Mouse (Mus musculus): ENCODE results near the gene Irx4. TPM values are rescaled to one million over a fixed set of nuclear protein-coding genes. Genes with fewer than 3 reads are reported as not detected.
A peak's percentile ranks its signal among the peaks of the same experiment; 100 is the strongest.

Irx4 gene
- polyA plus RNA-seq, 1 experiment from 2014 or later: not detected

DNA sequence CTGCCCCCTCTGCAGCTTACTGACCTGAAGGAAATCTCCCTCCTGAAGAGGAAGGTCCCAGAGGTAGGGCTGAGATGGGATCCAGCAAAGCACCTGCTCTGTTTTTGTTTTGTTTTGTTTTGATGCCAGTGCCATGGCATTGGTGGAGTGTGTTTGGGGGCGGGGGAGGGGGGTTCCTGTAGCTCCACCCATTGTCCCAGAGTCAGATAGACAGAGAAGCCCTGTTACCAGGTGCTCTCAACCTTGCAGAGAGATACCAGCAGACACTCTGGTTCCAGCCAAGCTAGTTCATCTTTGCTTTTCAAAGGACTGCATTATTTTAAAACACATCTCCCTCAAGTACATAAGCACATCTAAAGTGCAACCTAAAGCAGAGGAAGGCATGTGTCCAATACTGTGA is 13.3 kb downstream of the Irx4 start:
- Histone ChIP-seq H3K27me3 (replicated peaks; ENCODE audit: control insufficient read depth, insufficient read depth, low read length) (peaks cover 75% of the 10 kb centered on the region), H3K9ac (ENCODE audit: low read depth, low read length) (no peak overlapping the region), H3K4me1 (replicated peaks; ENCODE audit: control insufficient read depth, insufficient read depth, low read length) (peaks cover 4% of the 10 kb centered on the region; the same call in 1 of the 2 replicates), H3K36me3 (ENCODE audit: control insufficient read depth, insufficient read depth, low read length) (no peaks in the 10 kb centered on the region), H3K4me2 (no peak overlapping the region), H3K27ac (ENCODE audit: low read depth, low read length) (no peak overlapping the region), H3K4me3 (ENCODE audit: low read depth, low read length) (no peak overlapping the region), H3K9me3 (ENCODE audit: control insufficient read depth, low read length) (no peaks in the 10 kb centered on the region)
- no peak for ATAC-seq (replicated peaks; ENCODE audit: low FRiP score)
- 6% methylated on average over 1 of the region's 1 CpGs for WGBS
- DNase-seq (ENCODE audit: low spot score): no peak

DNA sequence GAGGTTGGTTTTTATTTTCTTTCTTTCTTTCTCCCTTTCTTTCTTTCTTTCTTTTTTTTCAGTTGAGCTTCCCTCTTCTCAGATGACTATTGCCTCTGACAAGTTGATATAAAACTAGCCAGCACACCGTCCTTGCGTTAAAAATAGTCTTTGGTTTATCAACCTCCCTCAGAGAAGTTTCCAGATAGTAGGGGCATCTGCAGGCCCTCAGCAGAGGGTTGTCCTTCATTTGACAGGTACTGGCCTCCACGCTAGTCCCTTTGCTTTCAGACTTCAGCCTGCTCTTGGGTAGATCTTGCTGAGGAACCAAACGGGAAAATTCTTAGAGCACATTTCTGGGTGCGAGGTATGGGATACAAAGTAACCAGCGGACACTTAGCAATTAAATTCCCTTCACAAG is 17.1 kb downstream of the Irx4 start:
- Histone ChIP-seq H3K27me3 (replicated peaks; ENCODE audit: control insufficient read depth, insufficient read depth, low read length) (peaks cover 37% of the 10 kb centered on the region), H3K27ac (ENCODE audit: low read depth, low read length) (no peak overlapping the region), H3K4me3 (ENCODE audit: low read depth, low read length) (no peak overlapping the region), H3K9me3 (ENCODE audit: control insufficient read depth, low read length) (no peaks in the 10 kb centered on the region), H3K4me1 (replicated peaks; ENCODE audit: control insufficient read depth, insufficient read depth, low read length) (no peaks in the 10 kb centered on the region), H3K9ac (ENCODE audit: low read depth, low read length) (no peak overlapping the region), H3K36me3 (ENCODE audit: control insufficient read depth, insufficient read depth, low read length) (no peaks in the 10 kb centered on the region), H3K4me2 (no peak overlapping the region)
- WGBS: 59% methylated on average over 6 of the region's 6 CpGs
- DNase-seq (ENCODE audit: low spot score) (no peak), ATAC-seq (replicated peaks; ENCODE audit: low FRiP score) (no peak)

DNA sequence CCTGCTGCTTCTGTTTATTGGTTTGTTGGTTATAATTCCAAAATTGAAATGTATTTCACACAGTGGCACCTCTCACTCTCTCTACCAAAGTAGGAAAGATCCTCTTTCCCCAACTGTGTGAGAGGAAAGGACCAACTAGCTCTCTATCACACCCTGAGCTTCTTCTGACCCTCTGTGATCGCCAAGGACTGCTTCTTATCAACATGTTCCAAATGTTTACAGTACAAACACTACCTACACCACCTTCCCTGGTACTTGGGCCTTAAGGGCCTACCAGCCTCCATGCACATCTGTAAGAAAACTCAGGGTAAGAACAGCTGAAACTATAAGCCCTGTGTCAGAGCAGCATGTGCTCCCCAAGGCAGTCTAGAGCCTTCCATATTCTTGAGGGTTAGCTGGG is 17.5 kb downstream of the Irx4 start:
- peak; percentile 57 for ATAC-seq (replicated peaks; ENCODE audit: low FRiP score)
- H3K27me3 ChIP-seq (replicated peaks; ENCODE audit: control insufficient read depth, insufficient read depth, low read length): peaks cover 33% of the 10 kb centered on the region
- H3K4me2 ChIP-seq: no peak overlapping the region

DNA sequence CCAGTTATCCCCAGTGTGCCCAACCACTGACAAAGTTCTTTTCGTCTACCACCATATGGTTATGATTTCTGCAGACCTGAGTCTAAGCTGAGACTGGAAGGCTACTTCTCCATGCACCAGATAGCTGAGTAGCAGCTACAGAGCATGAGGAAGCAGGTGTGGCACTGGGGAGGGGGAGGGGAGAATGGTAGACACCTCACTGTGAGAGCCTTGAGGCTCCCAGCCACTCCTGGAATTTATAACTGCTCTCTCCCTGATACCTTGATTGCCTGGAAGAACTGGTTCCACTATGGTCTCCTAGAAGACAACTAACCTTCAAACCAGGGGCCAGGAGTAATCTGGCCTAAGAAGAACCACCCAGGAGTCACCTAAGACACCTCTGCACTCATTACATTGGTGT is 18.9 kb downstream of the Irx4 start:
- no peak overlapping the region for H3K4me3 ChIP-seq (ENCODE audit: low read depth, low read length)
- H3K27me3 ChIP-seq (replicated peaks; ENCODE audit: control insufficient read depth, insufficient read depth, low read length): peaks cover 19% of the 10 kb centered on the region
- no peak overlapping the region for H3K27ac ChIP-seq (ENCODE audit: low read depth, low read length)
- H3K36me3 ChIP-seq (ENCODE audit: control insufficient read depth, insufficient read depth, low read length): no peaks in the 10 kb centered on the region
- no peaks in the 10 kb centered on the region for H3K4me1 ChIP-seq (replicated peaks; ENCODE audit: control insufficient read depth, insufficient read depth, low read length)
- no peak overlapping the region for H3K4me2 ChIP-seq
- no peaks in the 10 kb centered on the region for H3K9me3 ChIP-seq (ENCODE audit: control insufficient read depth, low read length)
- no peak for ATAC-seq (replicated peaks; ENCODE audit: low FRiP score)
- 83% methylated on average over 1 of the region's 1 CpGs for WGBS
- DNase-seq (ENCODE audit: low spot score): no peak
- no peak overlapping the region for H3K9ac ChIP-seq (ENCODE audit: low read depth, low read length)

More for the DNA sequence above, 17.5 kb downstream of the Irx4 start:
- Histone ChIP-seq H3K27ac (ENCODE audit: low read depth, low read length) (no peak overlapping the region), H3K4me3 (ENCODE audit: low read depth, low read length) (no peak overlapping the region), H3K9ac (ENCODE audit: low read depth, low read length) (no peak overlapping the region), H3K9me3 (ENCODE audit: control insufficient read depth, low read length) (no peaks in the 10 kb centered on the region), H3K4me1 (replicated peaks; ENCODE audit: control insufficient read depth, insufficient read depth, low read length) (no peaks in the 10 kb centered on the region), H3K36me3 (ENCODE audit: control insufficient read depth, insufficient read depth, low read length) (no peaks in the 10 kb centered on the region)
- no peak for DNase-seq (ENCODE audit: low spot score)
- WGBS: 17% methylated on average over 1 of the region's 1 CpGs

DNA sequence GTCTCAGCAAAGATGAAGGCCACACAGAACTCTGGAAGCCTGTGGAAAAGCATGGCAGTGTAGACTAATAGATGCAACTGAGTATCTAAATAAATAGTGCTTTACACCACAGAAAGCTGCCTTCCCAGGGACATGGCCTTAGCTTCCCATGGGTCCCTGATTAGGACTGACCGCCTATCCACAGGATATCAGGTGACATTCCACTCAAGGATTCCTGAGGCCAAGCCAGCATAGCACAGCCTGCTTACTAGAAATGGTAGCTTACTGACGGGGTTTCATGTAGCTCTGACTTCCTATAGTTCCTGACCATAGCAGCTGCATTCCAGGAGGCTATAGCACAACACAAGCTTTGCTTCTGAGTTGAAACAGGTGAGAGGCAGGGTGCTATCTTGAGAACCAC is 22.1 kb downstream of the Irx4 start:
- Histone ChIP-seq H3K36me3 (ENCODE audit: control insufficient read depth, insufficient read depth, low read length) (no peaks in the 10 kb centered on the region), H3K4me2 (no peak overlapping the region), H3K4me1 (replicated peaks; ENCODE audit: control insufficient read depth, insufficient read depth, low read length) (no peaks in the 10 kb centered on the region), H3K27me3 (replicated peaks; ENCODE audit: control insufficient read depth, insufficient read depth, low read length) (no peaks in the 10 kb centered on the region), H3K27ac (ENCODE audit: low read depth, low read length) (no peak overlapping the region), H3K4me3 (ENCODE audit: low read depth, low read length) (no peak overlapping the region), H3K9ac (ENCODE audit: low read depth, low read length) (no peak overlapping the region), H3K9me3 (ENCODE audit: control insufficient read depth, low read length) (no peaks in the 10 kb centered on the region)
- ATAC-seq (replicated peaks; ENCODE audit: low FRiP score) (no peak), DNase-seq (ENCODE audit: low spot score) (no peak)
- 68% methylated on average over 2 of the region's 2 CpGs for WGBS

DNA sequence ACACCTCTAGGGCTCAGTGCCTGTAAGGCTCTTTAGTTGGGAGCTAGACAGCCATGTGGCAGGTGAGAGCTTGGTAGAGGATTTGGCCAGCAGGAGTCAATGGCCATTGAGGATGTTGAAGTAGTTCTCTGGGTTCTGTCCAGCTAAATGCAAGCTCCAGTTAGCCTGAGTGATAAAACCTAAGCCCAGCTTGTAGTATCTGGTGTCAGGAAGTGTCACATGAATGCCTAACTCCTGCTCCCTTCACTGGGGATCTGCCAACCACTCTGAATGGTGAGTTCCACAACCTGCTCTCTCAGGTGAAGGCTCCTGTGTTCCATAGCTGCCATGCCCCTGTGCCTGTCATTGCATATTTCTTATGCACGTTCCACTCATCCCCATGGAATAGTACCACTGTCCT is 23.3 kb downstream of the Irx4 start:
- Histone ChIP-seq H3K4me1 (replicated peaks; ENCODE audit: control insufficient read depth, insufficient read depth, low read length) (no peaks in the 10 kb centered on the region), H3K9ac (ENCODE audit: low read depth, low read length) (no peak overlapping the region), H3K4me2 (no peak overlapping the region), H3K27ac (ENCODE audit: low read depth, low read length) (no peak overlapping the region), H3K9me3 (ENCODE audit: control insufficient read depth, low read length) (no peaks in the 10 kb centered on the region), H3K4me3 (ENCODE audit: low read depth, low read length) (no peak overlapping the region), H3K36me3 (ENCODE audit: control insufficient read depth, insufficient read depth, low read length) (no peaks in the 10 kb centered on the region), H3K27me3 (replicated peaks; ENCODE audit: control insufficient read depth, insufficient read depth, low read length) (no peaks in the 10 kb centered on the region)
- ATAC-seq (replicated peaks; ENCODE audit: low FRiP score): no peak
- whole genome bisulfite sequencing: 77% methylated on average over 1 of the region's 1 CpGs
- no peak for DNase-seq (ENCODE audit: low spot score)

DNA sequence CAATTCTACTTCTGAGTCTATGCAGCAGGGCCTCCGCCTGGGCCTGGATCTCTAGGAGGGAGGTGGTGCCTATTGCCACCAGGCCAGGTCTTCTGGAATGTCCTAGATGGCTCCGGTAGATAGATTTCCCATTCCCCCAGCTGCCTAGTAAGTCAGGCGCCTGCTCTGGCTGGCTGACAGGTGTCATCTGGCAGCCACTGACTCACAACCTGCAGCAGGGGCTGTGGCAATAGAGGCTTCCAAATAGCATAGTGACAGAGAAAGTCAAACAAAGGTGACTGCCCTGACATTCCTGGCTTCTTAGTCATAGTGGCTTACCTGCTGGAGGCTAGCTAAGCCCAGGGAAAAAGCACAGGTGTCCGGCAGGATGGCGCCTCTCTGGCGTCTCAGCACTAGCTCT is 29.9 kb downstream of the Irx4 start:
- no peak for ATAC-seq (replicated peaks; ENCODE audit: low FRiP score)

DNA sequence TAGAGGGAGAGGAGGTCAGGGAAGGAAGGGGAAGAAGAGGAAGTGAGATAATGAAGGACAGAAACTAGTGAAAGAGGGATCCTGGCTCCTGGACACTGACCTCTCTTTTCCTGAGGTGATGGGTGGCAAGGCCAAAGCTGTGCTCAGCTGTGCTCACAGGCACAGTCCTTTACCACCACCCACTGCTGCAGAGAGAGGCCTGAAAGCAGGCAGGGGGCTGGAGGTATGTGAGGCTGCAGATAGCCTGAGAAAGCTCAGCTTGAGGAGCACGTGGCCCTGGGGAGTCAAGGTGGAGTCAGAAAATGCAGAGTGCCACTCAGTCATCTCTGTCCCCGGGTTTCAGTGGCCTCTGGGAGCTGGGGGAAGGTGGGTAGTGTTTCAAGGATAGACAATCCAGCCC is 30.8 kb downstream of the Irx4 start:
- Histone ChIP-seq H3K9ac (ENCODE audit: low read depth, low read length) (no peak overlapping the region), H3K36me3 (ENCODE audit: control insufficient read depth, insufficient read depth, low read length) (no peaks in the 10 kb centered on the region), H3K4me3 (ENCODE audit: low read depth, low read length) (no peak overlapping the region), H3K4me2 (no peak overlapping the region), H3K9me3 (ENCODE audit: control insufficient read depth, low read length) (no peaks in the 10 kb centered on the region), H3K4me1 (replicated peaks; ENCODE audit: control insufficient read depth, insufficient read depth, low read length) (no peaks in the 10 kb centered on the region), H3K27me3 (replicated peaks; ENCODE audit: control insufficient read depth, insufficient read depth, low read length) (no peaks in the 10 kb centered on the region), H3K27ac (ENCODE audit: low read depth, low read length) (no peak overlapping the region)
- no peak for DNase-seq (ENCODE audit: low spot score)
- ATAC-seq (replicated peaks; ENCODE audit: low FRiP score): no peak
- 28% methylated on average over 2 of the region's 2 CpGs for WGBS

More for the DNA sequence above, 29.9 kb downstream of the Irx4 start:
- WGBS: 76% methylated on average over 6 of the region's 6 CpGs
- Histone ChIP-seq H3K9ac (ENCODE audit: low read depth, low read length) (no peak overlapping the region), H3K4me2 (no peak overlapping the region), H3K36me3 (ENCODE audit: control insufficient read depth, insufficient read depth, low read length) (no peaks in the 10 kb centered on the region), H3K27ac (ENCODE audit: low read depth, low read length) (no peak overlapping the region), H3K4me3 (ENCODE audit: low read depth, low read length) (no peak overlapping the region), H3K4me1 (replicated peaks; ENCODE audit: control insufficient read depth, insufficient read depth, low read length) (no peaks in the 10 kb centered on the region), H3K27me3 (replicated peaks; ENCODE audit: control insufficient read depth, insufficient read depth, low read length) (no peaks in the 10 kb centered on the region), H3K9me3 (ENCODE audit: control insufficient read depth, low read length) (no peaks in the 10 kb centered on the region)
- no peak for DNase-seq (ENCODE audit: low spot score)

DNA sequence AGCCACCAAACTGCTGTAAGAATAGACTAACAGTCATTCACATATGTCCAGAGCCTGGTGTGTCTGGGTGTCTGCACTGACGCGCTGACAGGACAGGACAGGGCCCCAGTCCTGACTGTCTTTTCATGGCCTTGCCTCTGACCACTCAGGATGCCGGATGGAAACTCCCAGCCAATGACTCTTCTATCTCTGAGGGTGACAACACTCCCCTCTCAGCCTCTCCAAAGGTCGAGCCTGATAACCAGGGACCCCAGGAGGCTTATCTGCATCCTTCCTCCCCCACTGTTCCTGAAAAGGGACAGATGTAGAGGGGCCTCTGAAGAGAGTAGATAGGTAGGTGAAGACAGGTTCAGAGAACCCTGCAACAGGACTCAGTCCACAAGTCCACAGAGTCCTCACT is 38.4 kb downstream of the Irx4 start:
- Histone ChIP-seq H3K4me3 (ENCODE audit: low read depth, low read length) (no peak overlapping the region), H3K4me1 (replicated peaks; ENCODE audit: control insufficient read depth, insufficient read depth, low read length) (peaks cover 6% of the 10 kb centered on the region), H3K9me3 (ENCODE audit: control insufficient read depth, low read length) (no peaks in the 10 kb centered on the region), H3K9ac (ENCODE audit: low read depth, low read length) (no peak overlapping the region), H3K27me3 (replicated peaks; ENCODE audit: control insufficient read depth, insufficient read depth, low read length) (no peaks in the 10 kb centered on the region), H3K36me3 (ENCODE audit: control insufficient read depth, insufficient read depth, low read length) (no peaks in the 10 kb centered on the region), H3K4me2 (peak overlapping the region; percentile 18; the same call in 1 of the 2 replicates), H3K27ac (ENCODE audit: low read depth, low read length) (peak overlapping the region; percentile 21; the same call in 1 of the 2 replicates)
- DNase-seq (ENCODE audit: low spot score) (no peak), ATAC-seq (replicated peaks; ENCODE audit: low FRiP score) (peak; percentile 89)
- WGBS: 26% methylated on average over 4 of the region's 4 CpGs

Measured in liver, embryonic 11.5 days (tissue).